Mouse (Mus musculus): ENCODE measurements around the gene Fam84b.

DNA sequence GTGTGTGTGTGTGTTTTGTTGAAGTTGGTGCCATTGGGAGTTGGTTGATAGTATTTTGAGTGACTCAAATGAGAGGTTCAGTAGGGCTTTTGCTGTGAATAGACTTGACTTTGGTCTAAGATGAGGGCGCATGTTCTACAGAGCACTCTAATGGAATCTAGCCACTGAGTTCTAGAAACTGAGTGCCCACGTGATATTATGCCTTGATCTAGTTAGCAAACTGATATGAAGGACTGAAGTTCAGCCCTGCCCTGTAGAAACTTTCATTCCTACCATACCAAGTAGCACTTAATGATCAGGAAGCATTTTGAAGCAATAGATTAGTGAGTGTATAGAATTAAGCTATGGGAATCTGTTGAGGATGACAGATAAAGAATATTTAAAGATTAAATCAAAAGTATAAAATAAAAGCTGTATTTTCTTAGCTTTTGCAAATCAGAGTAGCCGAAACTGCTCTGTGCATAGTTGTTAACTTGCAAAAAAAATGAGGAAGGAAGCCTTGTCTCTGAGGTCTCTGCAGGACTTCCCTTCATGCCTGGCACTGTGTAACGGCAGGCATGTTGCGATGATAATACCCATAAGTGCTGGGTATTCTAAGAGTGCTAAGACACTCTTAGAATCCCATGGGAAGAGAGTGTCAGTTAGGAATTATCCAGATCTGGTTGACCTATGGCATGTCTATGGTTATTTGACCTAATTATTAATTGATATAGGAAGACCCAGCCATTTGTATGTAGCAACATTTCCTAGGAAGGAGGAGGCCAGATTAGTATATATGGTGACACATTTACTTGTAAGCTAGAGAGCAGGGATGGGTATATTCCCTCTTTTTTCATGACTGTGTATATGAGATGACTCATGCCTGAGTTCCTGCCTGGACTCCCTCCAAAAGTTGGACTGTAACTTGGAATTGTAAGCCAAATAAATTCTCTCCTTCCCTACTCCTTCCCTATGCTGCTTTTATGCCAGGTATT lies 18.7 kb downstream of the Fam84b start:
- no peak for TF ChIP-seq POLR2A (IDR thresholded peaks at IDR 0.05; ENCODE audit: insufficient read depth, low read depth, low read length)
- TF ChIP-seq CTCF (IDR thresholded peaks at IDR 0.05; ENCODE audit: insufficient read depth, low read depth, low read length), result no peak
